Mouse (Mus musculus): ENCODE results near the gene Mrps30.

DNA sequence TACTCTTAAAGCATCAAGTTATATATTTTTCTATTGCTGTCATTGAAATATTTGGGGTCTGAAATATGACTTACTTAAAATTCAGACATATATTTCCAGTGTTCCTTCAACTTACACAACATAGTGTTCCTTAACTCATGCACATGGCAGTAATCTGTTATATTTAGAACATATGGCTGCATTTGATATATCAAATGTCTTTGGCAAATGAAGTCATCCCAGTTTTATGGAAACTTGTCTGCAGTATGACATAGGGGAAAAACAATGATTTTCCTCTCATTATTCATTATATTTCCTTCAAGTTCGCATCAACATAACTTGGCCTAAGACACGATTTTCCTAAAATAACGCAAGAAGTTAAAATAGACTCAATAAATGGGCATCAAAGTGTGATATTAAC lies 8.8 kb upstream of the Mrps30 start:
- TF ChIP-seq MYOD1 (IDR thresholded peaks at IDR 0.05; ENCODE audit: control insufficient read depth, insufficient read length, low read depth) (no peak), CTCF (IDR thresholded peaks at IDR 0.05; ENCODE audit: control insufficient read depth, insufficient read depth, insufficient read length) (no peak), MYOG (IDR thresholded peaks at IDR 0.05; ENCODE audit: control insufficient read depth, extremely low read depth, insufficient read length) (no peak)

Measured in C2C12 (cell line).